In genomic region chr13:33004414-33005105, GRCm38 (mm10) we compare ENCODE assay signal across 7 mouse cellular contexts. TPM values are rescaled to one million over a fixed set of nuclear protein-coding genes. Genes with fewer than 3 reads are reported as not detected.
DNase-seq lines count a peak whose midpoint lies in the region; ATAC-seq lines count a peak whose summit lies in the region.

No protein-coding gene starts in this region.

- peak overlapping the region; percentile 80 for H3K27ac ChIP-seq in embryonic facial prominence, embryonic 10.5 days (replicated peaks)
- H3K27ac ChIP-seq in limb, embryonic 10.5 days, result peak overlapping the region; percentile 56
- no peak overlapping the region for H3K27ac ChIP-seq in midbrain, embryonic 13.5 days

- ATAC-seq in granulocyte monocyte progenitor cell, adult 5-6 weeks (replicated peaks; ENCODE audit: poor library complexity, severe bottlenecking), result peak; percentile 96
- ATAC-seq in midbrain, embryonic 13.5 days, result peak; percentile 87

- peak; percentile 90 for DNase-seq in adrenal gland, adult 8-10 months
- DNase-seq in embryonic facial prominence, embryonic 10.5 days (ENCODE audit: low spot score), result peak; percentile 76
- DNase-seq in kidney, adult 11 months, result peak; percentile 90
- peak; percentile 73 for DNase-seq in limb, embryonic 10.5 days (ENCODE audit: low spot score)
- peak; percentile 83 for DNase-seq in spleen, adult 12 weeks (ENCODE audit: low spot score)

- peak overlapping the region; percentile 39 for H3K4me2 ChIP-seq in midbrain, embryonic 13.5 days (replicated peaks)

- no peaks in the 10 kb centered on the region for H3K9me3 ChIP-seq in embryonic facial prominence, embryonic 10.5 days
- no peaks in the 10 kb centered on the region for H3K9me3 ChIP-seq in limb, embryonic 10.5 days (replicated peaks)
- no peaks in the 10 kb centered on the region for H3K9me3 ChIP-seq in midbrain, embryonic 13.5 days

- H3K9ac ChIP-seq in midbrain, embryonic 13.5 days (replicated peaks), result peak overlapping the region; percentile 10; the same call in 1 of the 2 replicates

- H3K4me1 ChIP-seq in embryonic facial prominence, embryonic 10.5 days, result peaks cover 18% of the 10 kb centered on the region
- peaks cover 9% of the 10 kb centered on the region for H3K4me1 ChIP-seq in limb, embryonic 10.5 days
- 0 out of 2 replicates have a peak, but pooled peaks cover 7% of the 10 kb centered on the region for H3K4me1 ChIP-seq in midbrain, embryonic 13.5 days (replicated peaks)

- no peaks in the 10 kb centered on the region for H3K36me3 ChIP-seq in embryonic facial prominence, embryonic 10.5 days (replicated peaks)
- H3K36me3 ChIP-seq in limb, embryonic 10.5 days, result no peaks in the 10 kb centered on the region
- H3K36me3 ChIP-seq in midbrain, embryonic 13.5 days, result no peaks in the 10 kb centered on the region

- no peaks in the 10 kb centered on the region for H3K27me3 ChIP-seq in embryonic facial prominence, embryonic 10.5 days (replicated peaks; ENCODE audit: low read depth, poor library complexity, severe bottlenecking)
- no peaks in the 10 kb centered on the region for H3K27me3 ChIP-seq in limb, embryonic 10.5 days (ENCODE audit: low read depth, poor library complexity, severe bottlenecking)
- no peaks in the 10 kb centered on the region for H3K27me3 ChIP-seq in midbrain, embryonic 13.5 days

- WGBS in embryonic facial prominence, embryonic 10.5 days, result 17% methylated on average over 12 of the region's 12 CpGs
- WGBS in limb, embryonic 10.5 days, result 20% methylated on average over 12 of the region's 12 CpGs
- WGBS in midbrain, embryonic 13.5 days, result 23% methylated on average over 12 of the region's 12 CpGs

- peak overlapping the region; percentile 43 for H3K4me3 ChIP-seq in embryonic facial prominence, embryonic 10.5 days
- H3K4me3 ChIP-seq in limb, embryonic 10.5 days, result peak overlapping the region; percentile 43
- H3K4me3 ChIP-seq in midbrain, embryonic 13.5 days (replicated peaks), result peak overlapping the region; percentile 14

RNA-seq across cellular contexts. Expression of gene Serpinb9, which starts 1.5 kb away (rescaled TPM):
- 10 to 100 TPM; 16.8 to 24.1 (median 22.0) TPM for total RNA-seq in adrenal gland, adult 8-10 months (2022)
- 1.4 TPM in 2 replicates for polyA plus RNA-seq in embryonic facial prominence, embryonic 10.5 days (2016; fragmentation: Nextera tagmentation; extraction: Ambion mirVana)
- total RNA-seq in granulocyte monocyte progenitor cell, adult 5-6 weeks (2014; fragmentation: Nextera tagmentation), result 4.8 and 5.0 TPM in 2 replicates
- total RNA-seq in granulocyte monocyte progenitor cell, adult 5-6 weeks (2017), result 3.2 and 4.2 TPM in 2 replicates
- 0.84 and 1.0 TPM in 2 replicates for polyA plus RNA-seq in limb, embryonic 10.5 days (2016; fragmentation: Nextera tagmentation; extraction: Ambion mirVana)
- polyA plus RNA-seq in midbrain, embryonic 13.5 days (2015; fragmentation: Nextera tagmentation; extraction: Ambion mirVana), result 0.89 and 0.90 TPM in 2 replicates

RNA-seq across cellular contexts. Expression of gene Serpinb9b, which starts 22.7 kb away (rescaled TPM):
- under 1 TPM in 3 of 4 experiments, not detected in 1; 0.15 to 0.41 (median 0.28) TPM for total RNA-seq in adrenal gland, adult 8-10 months (2022)
- polyA plus RNA-seq in embryonic facial prominence, embryonic 10.5 days (2016; fragmentation: Nextera tagmentation; extraction: Ambion mirVana), result not detected in 2 replicates
- not detected in 2 replicates for total RNA-seq in granulocyte monocyte progenitor cell, adult 5-6 weeks (2014; fragmentation: Nextera tagmentation)
- total RNA-seq in granulocyte monocyte progenitor cell, adult 5-6 weeks (2017), result not detected in 2 replicates
- not detected in 2 replicates for polyA plus RNA-seq in limb, embryonic 10.5 days (2016; fragmentation: Nextera tagmentation; extraction: Ambion mirVana)
- polyA plus RNA-seq in midbrain, embryonic 13.5 days (2015; fragmentation: Nextera tagmentation; extraction: Ambion mirVana), result 0.23 and 0.32 TPM in 2 replicates

RNA-seq across cellular contexts. Expression of gene Serpinb6b, which starts 39.6 kb away (rescaled TPM):
- 10 to 100 TPM; 22.3 to 44.8 (median 27.7) TPM for total RNA-seq in adrenal gland, adult 8-10 months (2022)
- polyA plus RNA-seq in embryonic facial prominence, embryonic 10.5 days (2016; fragmentation: Nextera tagmentation; extraction: Ambion mirVana), result 1.1 and 1.7 TPM in 2 replicates
- 1.9 and 2.2 TPM in 2 replicates for total RNA-seq in granulocyte monocyte progenitor cell, adult 5-6 weeks (2014; fragmentation: Nextera tagmentation)
- 5.1 and 5.9 TPM in 2 replicates for total RNA-seq in granulocyte monocyte progenitor cell, adult 5-6 weeks (2017)
- 0.33 and 0.50 TPM in 2 replicates for polyA plus RNA-seq in limb, embryonic 10.5 days (2016; fragmentation: Nextera tagmentation; extraction: Ambion mirVana)
- 0.61 and 0.86 TPM in 2 replicates for polyA plus RNA-seq in midbrain, embryonic 13.5 days (2015; fragmentation: Nextera tagmentation; extraction: Ambion mirVana)
